Mouse (Mus musculus) heart, embryonic 15.5 days (tissue): ENCODE measurements around the gene Dennd5a. TPM values are rescaled to one million over a fixed set of nuclear protein-coding genes. Genes with fewer than 3 reads are reported as not detected.
"Not testable (repeated sequence)": the region's sequence is repeated elsewhere in the genome, so short reads cannot be mapped to it uniquely, and the experiment has no call there.

Experiments used
- ATAC-seq: fragments of 200-750 bp; cut with Nextera tagmentation; replicated peaks from 2 replicates; pipeline ENCODE4 v1.8.0; 2017; ENCODE audit warnings: low read depth, moderate TSS enrichment; ENCODE audit not compliant: insufficient number of reproducible peaks, insufficient read depth, low FRiP score
- H3K27ac ChIP-seq: fragments of 300-500 bp; sonication (generic); 2 replicates; pipeline ENCODE4 v1.5.1; 2015; ENCODE audit warnings: mild to moderate bottlenecking, inconsistent platforms
- H3K27me3 ChIP-seq: fragments of 300-500 bp; sonication (generic); 2 replicates; pipeline ENCODE4 v1.6.1; 2015; ENCODE audit warnings: inconsistent platforms
- H3K36me3 ChIP-seq: fragments of 300-500 bp; sonication (generic); 2 replicates; pipeline ENCODE4 v1.6.1; 2015; ENCODE audit warnings: mild to moderate bottlenecking, inconsistent platforms
- H3K4me1 ChIP-seq: fragments of 300-500 bp; sonication (generic); replicated peaks from 2 replicates; pipeline ENCODE4 v1.6.1; 2015; ENCODE audit warnings: inconsistent platforms
- H3K4me2 ChIP-seq: fragments of 300-500 bp; sonication (generic); 2 replicates; pipeline ENCODE4 v1.6.1; 2015; ENCODE audit warnings: inconsistent platforms, mild to moderate bottlenecking, moderate library complexity
- H3K4me3 ChIP-seq: fragments of 300-500 bp; sonication (generic); 2 replicates; pipeline ENCODE4 v1.5.1; 2015; ENCODE audit warnings: mild to moderate bottlenecking, inconsistent platforms
- H3K9ac ChIP-seq: fragments of 300-500 bp; sonication (generic); 2 replicates; pipeline ENCODE4 v1.6.1; 2015; ENCODE audit warnings: mild to moderate bottlenecking, inconsistent platforms
- H3K9me3 ChIP-seq: fragments of 300-500 bp; sonication (generic); replicated peaks from 2 replicates; pipeline ENCODE4 v1.6.1; 2016; ENCODE audit warnings: inconsistent platforms
- WGBS: fragments of 180-500 bp; shearing (Covaris S2); methylation state at CpG from one replicate; pipeline ENCODE4 v1.1.7; 2015; ENCODE audit warnings: mixed read lengths; 5-methylcytosine and 5-hydroxymethylcytosine counted together
- polyA plus RNA-seq: library from polyadenylated mRNA; unstranded; fragments of >200 nt; fragmentation: Nextera tagmentation; extraction: Ambion mirVana; gene quantifications from 2 replicates; pipeline ENCODE4 v1.2.1, GENCODE M21; 2015

Gene Dennd5a
- polyA plus RNA-seq, 1 experiment from 2014 or later, result 38.7 TPM

DNA sequence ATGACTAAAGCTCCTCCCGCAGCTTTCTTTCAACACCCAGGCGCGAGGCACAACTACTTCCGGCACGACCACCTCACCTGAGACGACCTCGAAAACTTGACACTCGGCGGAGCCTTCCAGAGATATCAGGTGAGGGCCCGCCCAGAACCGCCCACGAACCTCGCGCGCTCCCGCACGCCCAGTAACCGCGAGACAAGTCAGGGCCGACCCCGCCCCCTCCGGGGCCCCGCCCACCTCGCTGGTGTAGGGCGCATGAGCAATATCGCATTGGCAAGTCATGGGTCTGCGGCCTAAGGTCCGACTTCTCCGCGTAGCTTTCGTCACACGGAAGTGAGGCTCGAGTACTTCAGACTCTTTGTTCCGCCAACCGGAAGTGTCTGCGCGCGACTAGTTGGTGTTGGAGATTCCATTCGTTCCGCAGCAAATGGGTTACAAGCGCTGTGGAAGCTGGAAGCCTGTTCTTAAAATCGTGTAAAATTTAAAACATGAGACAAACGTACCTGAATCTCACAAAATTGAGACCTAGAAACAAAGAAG, 25.9 kb upstream of the Dennd5a start:
- ATAC-seq, result peak; percentile 99
- no peaks in the 10 kb centered on the region for H3K9me3 ChIP-seq
- H3K4me3 ChIP-seq, result peak overlapping the region; percentile 69
- H3K9ac ChIP-seq, result peak overlapping the region; percentile 64
- peak overlapping the region; percentile 68 for H3K4me2 ChIP-seq
- H3K36me3 ChIP-seq, result peaks cover 12% of the 10 kb centered on the region
- peak overlapping the region; percentile 86 for H3K27ac ChIP-seq
- H3K4me1 ChIP-seq, result peaks cover 11% of the 10 kb centered on the region
- H3K27me3 ChIP-seq, result no peaks in the 10 kb centered on the region
- WGBS, result 0% methylated on average over 43 of the region's 43 CpGs

DNA sequence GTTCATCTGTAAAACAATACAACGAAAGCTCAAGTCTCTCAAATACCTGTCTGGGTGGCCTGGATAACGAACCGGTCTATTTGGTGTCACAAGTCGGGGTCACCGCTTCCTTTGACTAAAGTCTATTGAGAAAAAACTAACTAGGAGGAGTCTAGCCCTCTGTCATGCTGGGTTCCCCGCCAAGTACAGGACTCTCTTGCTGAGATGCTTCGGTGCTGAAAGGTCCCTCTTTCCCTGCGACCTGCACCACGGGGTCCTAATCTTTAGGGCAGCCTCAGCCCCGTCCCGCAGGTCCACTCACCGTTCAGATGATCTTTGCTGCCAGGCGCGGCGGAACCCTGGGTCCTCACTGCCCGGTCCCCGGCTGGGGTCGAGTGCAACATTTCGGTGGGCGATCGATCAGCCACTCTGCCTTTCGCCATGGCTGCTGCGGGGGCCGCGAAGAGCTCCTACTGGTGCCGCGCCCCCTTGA, 25.4 kb upstream of the Dennd5a start:
- peak; percentile 45 for ATAC-seq
- WGBS, result under 1% methylated on average over 27 of the region's 27 CpGs
- peak overlapping the region; percentile 64 for H3K9ac ChIP-seq
- H3K9me3 ChIP-seq, result no peaks in the 10 kb centered on the region
- peak overlapping the region; percentile 69 for H3K4me3 ChIP-seq
- H3K36me3 ChIP-seq, result peaks cover 13% of the 10 kb centered on the region
- H3K4me1 ChIP-seq, result peaks cover 11% of the 10 kb centered on the region
- peak overlapping the region; percentile 68 for H3K4me2 ChIP-seq
- peak overlapping the region; percentile 86 for H3K27ac ChIP-seq
- no peaks in the 10 kb centered on the region for H3K27me3 ChIP-seq

DNA sequence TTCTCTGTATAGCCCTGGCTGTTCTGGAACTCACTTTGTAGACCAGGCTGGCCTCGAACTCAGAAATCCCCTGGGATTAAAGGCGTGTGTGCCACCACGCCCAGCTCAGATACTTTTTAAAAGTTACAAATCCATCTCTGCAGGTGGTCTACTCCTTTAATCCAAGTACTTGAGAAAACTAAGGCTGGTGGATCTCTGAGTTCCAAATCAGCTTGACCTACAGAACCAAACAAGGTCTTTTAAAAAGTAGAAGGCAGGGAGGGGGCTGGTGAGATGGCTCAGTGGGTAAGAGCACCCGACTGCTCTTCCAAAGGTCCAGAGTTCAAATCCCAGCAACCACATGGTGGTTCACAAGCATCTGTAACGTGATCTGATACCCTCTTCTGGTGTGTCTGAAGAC, 24.3 kb upstream of the Dennd5a start:
- H3K27ac ChIP-seq, H3K27me3 ChIP-seq, H3K9me3 ChIP-seq, H3K4me3 ChIP-seq, H3K9ac ChIP-seq, ATAC-seq: not testable (repeated sequence)
- WGBS, result 82% methylated on average over 5 of the region's 5 CpGs
- Histone ChIP-seq H3K4me2 (peak overlapping the region; percentile 68; the same call in 1 of the 2 replicates), H3K4me1 (peaks cover 11% of the 10 kb centered on the region), H3K36me3 (peaks cover 23% of the 10 kb centered on the region)

DNA sequence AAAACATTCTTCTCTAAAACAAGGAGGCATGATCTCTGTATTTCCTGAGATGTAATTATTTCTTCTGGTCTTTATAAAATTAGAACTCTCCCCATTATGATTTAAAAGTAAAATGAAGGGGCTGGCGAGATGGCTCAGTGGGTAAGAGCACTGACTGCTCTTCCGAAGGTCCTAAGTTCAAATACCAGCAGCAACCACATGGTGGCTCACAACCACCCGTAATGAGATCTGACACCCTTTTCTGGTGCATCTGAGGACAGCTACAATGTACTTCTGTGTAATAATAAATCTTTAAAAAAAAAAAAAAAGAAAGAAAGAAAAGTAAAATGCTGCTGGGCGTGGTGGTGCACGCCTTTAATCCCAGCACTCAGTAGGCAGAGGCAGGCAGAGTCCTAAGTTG, 16.9 kb upstream of the Dennd5a start:
- peaks cover 52% of the 10 kb centered on the region for H3K36me3 ChIP-seq
- not testable (repeated sequence) for H3K9ac ChIP-seq, ATAC-seq

DNA sequence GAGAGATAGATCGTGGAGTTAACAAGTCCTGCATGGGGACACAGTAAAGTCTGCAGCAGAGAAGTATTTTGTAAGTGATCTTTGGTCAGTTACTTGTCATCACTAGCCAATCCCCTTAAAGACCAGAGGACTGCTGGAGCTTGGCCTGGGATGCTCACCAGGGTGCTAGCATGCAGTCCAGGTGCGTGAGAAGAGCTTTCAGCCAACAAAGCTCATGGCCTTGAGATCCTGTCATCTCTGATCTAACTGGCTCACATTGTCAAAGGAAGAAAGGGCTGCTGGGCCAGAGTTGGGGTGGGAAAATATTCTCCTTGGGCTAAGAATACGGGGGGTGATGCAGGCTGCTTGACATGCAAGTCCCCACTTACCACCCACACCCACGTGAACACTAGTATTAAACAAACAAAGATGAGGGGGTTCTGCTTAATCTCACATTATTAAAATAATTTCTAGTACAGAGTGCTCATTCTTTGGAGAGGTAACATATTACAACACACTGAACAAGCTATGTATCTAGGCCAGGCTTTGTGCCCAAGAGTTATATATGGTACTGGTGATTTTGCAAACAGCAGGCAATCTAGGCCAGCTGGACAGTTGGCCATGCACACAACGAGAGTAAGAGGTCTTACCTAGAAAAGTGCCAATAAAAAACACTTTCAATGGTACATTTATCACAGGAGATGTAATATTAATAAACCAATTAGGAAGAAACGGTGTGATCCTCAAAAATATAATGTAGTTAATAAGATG, 15.9 kb upstream of the Dennd5a start:
- ATAC-seq, result no peak
- H3K27ac ChIP-seq, result no peak overlapping the region
- no peaks in the 10 kb centered on the region for H3K4me1 ChIP-seq
- WGBS, result 88% methylated on average over 6 of the region's 6 CpGs
- peaks cover 43% of the 10 kb centered on the region for H3K36me3 ChIP-seq
- no peak overlapping the region for H3K4me3 ChIP-seq
- H3K27me3 ChIP-seq, result no peaks in the 10 kb centered on the region
- no peak overlapping the region for H3K9ac ChIP-seq
- H3K4me2 ChIP-seq, result no peak overlapping the region
- no peaks in the 10 kb centered on the region for H3K9me3 ChIP-seq

More for the DNA sequence above, 16.9 kb upstream of the Dennd5a start:
- not testable (repeated sequence) for H3K4me3 ChIP-seq, H3K4me2 ChIP-seq, H3K27ac ChIP-seq, H3K4me1 ChIP-seq, H3K27me3 ChIP-seq, H3K9me3 ChIP-seq
- WGBS, result 71% methylated on average over 5 of the region's 5 CpGs

DNA sequence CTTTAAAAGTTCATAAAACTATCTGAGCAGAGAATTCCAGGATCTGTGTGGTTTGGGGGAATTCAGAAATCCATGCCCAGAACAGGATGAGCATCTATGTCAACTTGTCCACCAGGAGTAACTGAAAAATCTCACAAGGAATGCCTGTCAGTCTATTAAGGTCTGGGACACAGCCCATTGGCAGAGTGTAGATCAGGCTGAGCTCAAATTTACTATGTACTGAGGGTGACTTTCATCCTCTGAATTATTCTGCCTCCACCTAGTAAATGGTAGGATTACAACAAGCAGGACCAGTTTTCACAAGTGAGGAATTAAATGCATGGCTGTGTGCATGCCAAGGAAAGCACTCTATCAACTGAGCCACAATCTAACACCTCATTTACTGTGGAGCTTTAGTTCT, 9.3 kb upstream of the Dennd5a start:
- peak overlapping the region; percentile 55 for H3K27ac ChIP-seq

DNA sequence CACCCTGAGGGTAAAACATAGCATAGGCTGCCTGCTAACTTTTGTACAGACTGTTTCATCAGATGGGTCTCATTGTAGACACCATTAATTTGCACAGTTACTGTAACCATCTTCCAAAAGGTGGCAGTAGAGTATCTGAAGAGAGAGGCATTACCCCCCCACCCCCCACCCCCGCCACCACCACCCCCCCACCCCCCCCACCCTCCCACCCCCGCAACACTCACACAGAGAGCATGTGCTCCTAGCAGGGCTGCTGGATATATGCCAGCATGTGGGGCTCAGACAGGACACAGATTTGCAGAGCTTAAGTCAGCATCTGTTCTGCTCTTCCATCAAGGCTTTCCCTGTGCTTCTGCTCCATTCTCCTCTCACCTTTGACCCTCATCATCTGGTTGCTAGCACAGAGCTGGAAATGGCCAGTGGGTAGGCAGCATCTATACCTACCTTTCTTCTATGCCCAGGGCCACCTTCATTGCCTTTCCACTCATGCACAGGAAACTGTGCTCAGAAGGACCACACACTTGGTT, 8.7 kb upstream of the Dennd5a start:
- 0% methylated on average over 2 of the region's 2 CpGs for WGBS
- Histone ChIP-seq H3K4me3 (no peak overlapping the region), H3K27ac (peak overlapping the region; percentile 74), H3K27me3 (no peaks in the 10 kb centered on the region), H3K4me1 (peaks cover 18% of the 10 kb centered on the region), H3K4me2 (no peak overlapping the region), H3K9ac (no peak overlapping the region), H3K9me3 (no peaks in the 10 kb centered on the region), H3K36me3 (peaks cover 7% of the 10 kb centered on the region; the same call in 1 of the 2 replicates)
- ATAC-seq, result peak; percentile 60; the same call in 1 of the 2 replicates

More for the DNA sequence above, 9.3 kb upstream of the Dennd5a start:
- H3K4me3 ChIP-seq, result no peak overlapping the region
- H3K9me3 ChIP-seq, result no peaks in the 10 kb centered on the region
- H3K4me2 ChIP-seq, result no peak overlapping the region
- peaks cover 18% of the 10 kb centered on the region for H3K4me1 ChIP-seq
- no peaks in the 10 kb centered on the region for H3K27me3 ChIP-seq
- ATAC-seq, result no peak
- H3K9ac ChIP-seq, result no peak overlapping the region
- H3K36me3 ChIP-seq, result peaks cover 7% of the 10 kb centered on the region; the same call in 1 of the 2 replicates

DNA sequence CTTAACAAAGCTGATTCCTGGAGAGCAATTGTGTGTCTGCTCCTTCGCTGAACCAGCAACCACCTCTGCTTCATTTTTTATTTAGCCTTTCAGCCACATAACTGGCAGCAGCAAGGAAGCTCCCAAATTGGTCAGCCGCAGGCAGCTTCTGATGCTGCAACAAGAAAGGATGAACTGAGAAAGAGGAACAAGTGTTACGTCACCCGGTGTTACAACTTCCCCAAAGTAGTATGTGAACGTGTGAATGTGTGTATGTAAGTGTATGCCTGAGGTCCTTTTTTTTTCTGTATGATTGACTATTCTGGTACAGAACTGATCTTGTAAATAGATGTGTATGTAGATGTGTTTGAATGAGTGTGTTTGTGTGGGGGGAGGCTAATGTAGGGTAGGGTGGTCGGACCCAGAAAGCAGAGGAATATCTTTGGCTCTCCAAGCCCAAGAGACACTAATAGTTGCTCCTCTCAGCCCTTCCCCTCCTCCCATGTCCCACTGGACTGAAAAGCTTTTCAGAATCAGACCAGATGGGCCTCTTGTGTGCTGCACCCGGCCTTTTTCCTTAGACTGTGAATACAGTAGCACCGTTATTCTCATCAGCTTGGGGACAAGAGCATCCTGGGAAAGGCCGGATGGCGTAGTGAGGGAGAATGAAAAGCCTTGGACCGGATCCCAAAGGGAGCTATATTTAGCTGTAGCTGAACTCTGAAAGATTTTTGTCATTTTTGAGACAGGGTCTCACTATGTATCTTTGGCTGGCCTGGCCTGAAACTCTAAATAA, 7.7 kb upstream of the Dennd5a start:
- 0 out of 2 replicates have a peak, but pooled peaks have one; percentile 43 for ATAC-seq
- 52% methylated on average over 11 of the region's 11 CpGs for WGBS
- Histone ChIP-seq H3K4me1 (peaks cover 18% of the 10 kb centered on the region), H3K27ac (peak overlapping the region; percentile 74), H3K4me2 (no peak overlapping the region), H3K9ac (no peak overlapping the region), H3K36me3 (peaks cover 6% of the 10 kb centered on the region; the same call in 1 of the 2 replicates), H3K4me3 (no peak overlapping the region), H3K27me3 (no peaks in the 10 kb centered on the region), H3K9me3 (no peaks in the 10 kb centered on the region)

DNA sequence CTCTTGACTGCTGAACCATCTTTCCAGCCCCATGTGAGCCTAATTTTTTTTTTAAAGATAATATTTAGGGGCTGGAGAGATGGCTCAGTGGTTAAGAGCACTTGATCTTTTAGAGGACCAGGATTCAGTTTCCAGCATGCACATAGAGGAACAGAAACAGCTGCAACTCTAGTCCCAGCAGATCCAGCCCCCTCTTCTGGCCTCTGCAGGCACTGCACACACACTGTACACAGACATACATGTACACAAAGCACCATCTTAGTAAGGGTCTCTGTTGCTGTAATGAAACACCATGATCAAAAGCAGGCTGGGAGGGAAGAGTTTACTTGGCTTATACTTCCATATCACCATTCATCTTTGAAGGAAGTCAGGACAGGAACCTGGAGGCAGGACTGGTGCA, 5.4 kb upstream of the Dennd5a start:
- H3K9ac ChIP-seq, result no peak overlapping the region
- no peaks in the 10 kb centered on the region for H3K36me3 ChIP-seq
- peaks cover 27% of the 10 kb centered on the region for H3K4me1 ChIP-seq
- H3K4me3 ChIP-seq, result no peak overlapping the region
- ATAC-seq, result no peak
- no peak overlapping the region for H3K4me2 ChIP-seq
- H3K27ac ChIP-seq, result no peak overlapping the region
- no peaks in the 10 kb centered on the region for H3K27me3 ChIP-seq
- H3K9me3 ChIP-seq, result no peaks in the 10 kb centered on the region

DNA sequence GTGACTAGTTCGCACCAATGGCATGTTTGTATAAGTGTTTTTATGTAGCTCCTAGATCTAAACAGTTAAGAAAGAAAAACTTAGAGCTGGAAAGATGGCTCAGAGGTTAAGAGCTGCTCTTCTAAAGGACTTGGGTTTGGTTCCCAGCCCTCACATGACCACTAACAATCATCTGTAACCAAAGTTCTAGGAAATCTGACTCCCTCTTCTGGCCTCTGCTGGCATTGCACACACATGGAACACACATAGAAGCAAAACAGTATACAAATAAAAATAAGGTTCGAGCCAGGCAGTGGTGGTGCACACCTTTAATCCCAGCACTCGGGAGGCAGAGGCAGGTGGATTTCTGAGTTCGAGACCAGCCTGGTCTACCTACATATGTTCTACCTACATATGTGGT, 3.4 kb upstream of the Dennd5a start:
- Histone ChIP-seq H3K36me3 (no peaks in the 10 kb centered on the region), H3K9ac (no peak overlapping the region), H3K27ac (no peak overlapping the region), H3K4me3 (no peak overlapping the region), H3K4me1 (peaks cover 25% of the 10 kb centered on the region), H3K4me2 (no peak overlapping the region), H3K27me3 (no peaks in the 10 kb centered on the region), H3K9me3 (no peaks in the 10 kb centered on the region)
- WGBS, result 92% methylated on average over 4 of the region's 4 CpGs
- ATAC-seq, result no peak

DNA sequence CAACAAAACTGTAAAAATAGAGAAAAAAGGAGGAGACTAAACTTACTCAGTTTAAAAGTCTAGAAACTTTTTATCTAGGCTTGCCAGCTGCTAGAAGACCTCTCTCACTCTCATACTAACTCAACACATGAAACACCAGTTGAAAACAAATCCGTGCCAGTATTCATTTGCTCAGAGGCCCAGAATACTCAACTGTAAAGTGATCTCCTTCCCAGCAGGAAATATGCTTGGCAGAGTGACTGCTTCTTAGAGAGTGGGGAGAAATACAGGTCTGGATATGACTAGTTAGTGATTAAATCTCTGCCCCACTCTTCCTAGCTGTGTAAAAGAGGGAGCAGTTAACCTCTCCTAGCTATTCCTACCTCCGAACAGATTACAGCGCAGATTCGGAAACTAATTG, 2.3 kb upstream of the Dennd5a start:
- no peaks in the 10 kb centered on the region for H3K36me3 ChIP-seq
- no peaks in the 10 kb centered on the region for H3K27me3 ChIP-seq
- H3K27ac ChIP-seq, result no peak overlapping the region
- no peak for ATAC-seq
- H3K9me3 ChIP-seq, result no peaks in the 10 kb centered on the region
- no peak overlapping the region for H3K4me3 ChIP-seq
- H3K4me2 ChIP-seq, result no peak overlapping the region
- H3K4me1 ChIP-seq, result peaks cover 25% of the 10 kb centered on the region
- 79% methylated on average over 4 of the region's 4 CpGs for WGBS
- H3K9ac ChIP-seq, result no peak overlapping the region
